Mouse (Mus musculus) naive thymus-derived CD4-positive, alpha-beta T cell, adult 2 months (primary cell): ENCODE measurements around the gene Rab4b.

Experiments used
- DNase-seq: peaks from one replicate; pipeline ENCODE4 v3.0.0-alpha.2; 2011; ENCODE audit warnings: low read depth

Rab4b gene

GRCm38 (mm10) chr7:27159882-27160281 is 18.8 kb downstream of the Rab4b start:
- peak; percentile 92 for DNase-seq

- no peak for DNase-seq
Observed at GRCm38 (mm10) chr7:27159256-27159655, 19.4 kb downstream of the Rab4b start.

DNA sequence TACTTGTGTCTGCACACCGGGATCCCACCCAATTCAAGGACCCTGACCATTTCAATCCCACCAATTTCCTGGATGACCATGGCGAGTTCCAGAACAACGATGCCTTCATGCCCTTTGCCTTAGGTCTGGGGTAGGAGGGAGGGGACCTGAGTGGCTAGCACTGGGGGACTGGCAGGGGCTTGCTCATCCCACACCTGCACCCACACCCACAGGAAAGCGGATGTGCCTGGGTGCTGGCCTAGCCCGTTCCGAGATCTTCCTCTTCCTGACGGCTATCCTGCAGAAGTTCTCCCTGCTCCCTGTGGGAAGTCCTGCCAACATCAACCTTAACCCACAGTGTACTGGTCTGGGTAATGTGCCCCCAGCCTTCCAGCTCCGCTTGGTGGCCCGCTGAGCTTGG is 20.5 kb downstream of the Rab4b start:
- no peak for DNase-seq

DNA sequence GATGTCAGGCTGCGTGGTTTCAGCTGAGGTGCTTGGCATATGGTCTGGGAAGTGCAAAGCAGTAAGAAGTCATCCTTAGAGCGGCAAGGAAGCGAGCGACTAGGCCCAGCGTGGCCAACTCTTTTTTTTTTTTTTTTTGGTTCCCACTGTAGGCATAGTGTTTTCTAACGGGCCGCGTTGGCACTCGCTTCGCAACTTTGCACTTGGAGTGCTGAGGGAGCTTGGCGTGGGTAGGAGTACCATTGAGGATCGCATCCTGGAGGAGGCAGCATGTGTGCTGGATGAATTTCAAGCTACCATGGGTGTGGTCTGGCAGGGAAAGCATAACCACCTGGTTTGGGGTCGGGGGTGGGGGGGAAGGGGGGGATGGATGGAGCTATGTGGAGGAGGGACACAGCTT is 22.7 kb downstream of the Rab4b start:
- no peak for DNase-seq

- no peak for DNase-seq
Observed at GRCm38 (mm10) chr7:27153205-27153764, 25.4 kb downstream of the Rab4b start, which contains the start of gene Cyp2t4. TSS of gene Cyp2t4 (plus strand) at chr7:27153714.

GRCm38 (mm10) chr7:27136410-27136996 is 42.2 kb downstream of the Rab4b start:
- no peak for DNase-seq

DNA sequence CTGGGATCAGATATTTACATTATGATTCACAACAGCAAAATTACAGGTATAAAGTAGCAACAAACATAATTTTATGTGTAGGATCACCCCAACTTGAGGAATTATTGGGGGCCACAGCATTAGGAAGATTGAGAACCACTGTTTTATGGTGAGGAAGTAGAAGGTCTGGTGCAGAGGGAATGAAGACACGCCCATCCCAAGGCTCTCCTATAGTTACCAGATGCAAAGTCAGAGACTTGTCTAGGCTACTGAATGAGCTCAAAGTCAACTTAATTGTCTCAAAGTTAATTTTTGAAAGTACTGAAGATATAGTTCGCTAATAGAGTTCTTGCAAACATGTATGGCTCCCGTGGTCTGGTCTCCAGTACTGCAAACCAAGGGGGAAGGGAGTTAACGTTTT is 44.9 kb downstream of the Rab4b start:
- DNase-seq = no peak

- DNase-seq = no peak
Observed at GRCm38 (mm10) chr7:27133156-27133555, 45.5 kb downstream of the Rab4b start.

DNA sequence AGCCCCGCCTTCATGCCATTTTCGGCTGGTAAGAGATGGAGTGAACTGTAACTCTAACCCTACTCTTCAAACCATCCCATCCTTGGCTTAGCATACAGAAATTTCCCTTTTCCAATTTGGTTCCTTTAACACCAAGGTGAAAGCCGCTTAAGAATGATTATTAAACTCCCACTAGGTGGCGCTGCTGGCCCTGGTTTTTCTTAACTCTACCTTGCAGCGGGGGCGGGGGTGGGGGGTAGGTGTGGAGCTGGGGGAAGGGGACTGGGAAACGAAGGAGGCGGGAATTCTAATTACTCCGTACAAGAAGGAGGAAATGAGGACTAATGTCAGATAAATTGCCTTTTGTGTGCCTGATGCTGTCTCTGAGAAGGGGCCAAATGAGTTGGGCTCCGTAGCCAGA is 46.1 kb downstream of the Rab4b start:
- DNase-seq = peak; percentile 68

- peak; percentile 14 for DNase-seq
Observed at GRCm38 (mm10) chr7:27131387-27131786, 47.3 kb downstream of the Rab4b start.

DNA sequence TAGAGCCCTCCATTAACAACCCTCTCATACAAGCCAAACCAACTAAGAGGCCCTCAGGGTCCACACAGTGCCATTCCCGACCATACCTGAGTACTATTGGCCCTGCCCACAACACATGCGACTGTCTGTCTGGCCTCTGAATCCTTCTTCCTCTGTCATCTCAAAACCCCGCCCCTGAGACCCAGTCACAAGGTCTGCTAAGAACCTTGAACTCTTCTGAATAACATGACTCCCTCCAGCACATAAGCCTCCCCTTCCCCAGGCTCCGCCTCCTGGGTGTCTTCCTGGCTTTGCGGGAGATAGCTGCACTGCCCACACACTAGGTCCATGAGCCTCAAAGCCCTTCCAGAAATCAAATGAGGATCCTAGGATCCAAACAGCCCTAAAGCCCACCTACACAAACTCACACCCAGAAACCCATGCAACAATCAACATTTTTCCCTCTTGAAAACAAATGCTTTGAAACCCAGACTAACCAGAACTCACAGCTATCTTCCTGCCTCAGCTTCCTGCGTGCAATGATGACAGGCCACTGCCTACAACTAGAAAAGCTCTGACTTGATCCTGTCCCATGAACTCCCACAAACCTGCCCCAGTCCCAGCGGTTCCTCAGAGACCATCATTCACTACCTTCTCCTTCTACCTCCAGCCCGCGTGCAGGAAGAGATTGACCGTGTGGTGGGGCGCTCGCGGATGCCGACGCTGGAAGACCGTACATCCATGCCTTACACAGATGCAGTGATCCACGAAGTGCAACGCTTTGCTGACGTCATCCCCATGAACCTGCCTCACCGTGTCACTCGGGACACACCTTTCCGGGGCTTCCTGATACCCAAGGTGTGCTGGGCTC is 48.0 kb downstream of the Rab4b start:
- no peak for DNase-seq

DNA sequence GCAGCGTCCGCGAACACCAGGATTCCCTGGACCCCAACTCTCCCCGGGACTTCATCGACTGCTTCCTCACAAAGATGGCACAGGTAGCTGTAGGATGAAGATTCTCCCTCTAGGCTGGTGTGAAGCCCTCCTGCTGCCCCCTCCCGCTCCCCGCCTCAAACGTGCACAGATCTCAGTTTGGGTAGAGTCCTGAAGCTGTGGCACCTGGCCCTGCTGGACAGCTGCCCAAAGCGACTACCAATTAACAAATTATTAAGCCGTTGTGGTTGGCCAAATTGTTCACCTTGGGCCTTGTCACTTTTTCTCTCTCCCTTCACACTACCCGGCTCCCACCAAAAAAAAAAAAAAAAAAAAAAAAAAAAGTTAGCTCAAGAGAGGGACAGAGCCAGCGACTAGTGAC is 48.9 kb downstream of the Rab4b start:
- no peak for DNase-seq

DNA sequence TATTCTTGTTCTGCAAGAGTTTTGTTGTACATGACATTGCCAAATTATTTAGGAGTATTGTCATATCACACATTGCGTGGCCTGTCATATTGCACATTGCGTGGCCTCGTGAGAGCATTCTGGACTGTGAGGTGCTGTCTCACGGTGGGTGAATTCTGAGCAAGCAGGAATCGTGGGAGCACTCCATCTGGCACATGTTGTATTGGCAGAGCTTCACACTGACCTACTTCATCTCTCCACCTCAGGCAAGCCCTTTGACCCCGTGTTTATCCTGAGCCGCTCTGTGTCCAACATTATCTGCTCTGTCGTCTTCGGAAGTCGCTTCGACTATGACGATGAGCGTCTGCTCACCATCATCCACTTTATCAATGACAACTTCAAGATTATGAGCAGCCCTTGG is 49.8 kb downstream of the Rab4b start:
- no peak for DNase-seq

- peak; percentile 17 for DNase-seq
Observed at GRCm38 (mm10) chr7:27128162-27128561, 50.5 kb downstream of the Rab4b start.

DNA sequence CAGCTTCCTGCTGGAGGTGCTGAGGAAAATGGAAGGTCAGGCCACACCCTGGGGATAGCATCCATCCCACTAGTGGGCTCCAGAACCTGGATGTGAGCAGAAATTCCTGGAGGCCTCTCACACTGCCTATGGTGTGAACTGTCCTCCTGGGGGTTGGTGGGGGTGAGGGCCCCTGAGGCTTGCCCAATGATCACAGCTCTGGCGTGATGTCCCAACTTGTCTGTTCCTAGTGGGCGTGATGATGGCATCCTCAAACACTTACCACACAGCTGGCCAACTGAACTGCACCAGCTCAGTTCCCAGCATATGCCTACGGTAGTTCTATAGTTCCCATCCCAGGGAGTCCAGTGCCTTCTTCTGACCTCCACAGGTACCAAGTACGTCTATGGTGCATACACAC is 53.7 kb downstream of the Rab4b start:
- no peak for DNase-seq

GRCm38 (mm10) chr7:27124305-27124832 is 54.3 kb downstream of the Rab4b start:
- no peak for DNase-seq

DNA sequence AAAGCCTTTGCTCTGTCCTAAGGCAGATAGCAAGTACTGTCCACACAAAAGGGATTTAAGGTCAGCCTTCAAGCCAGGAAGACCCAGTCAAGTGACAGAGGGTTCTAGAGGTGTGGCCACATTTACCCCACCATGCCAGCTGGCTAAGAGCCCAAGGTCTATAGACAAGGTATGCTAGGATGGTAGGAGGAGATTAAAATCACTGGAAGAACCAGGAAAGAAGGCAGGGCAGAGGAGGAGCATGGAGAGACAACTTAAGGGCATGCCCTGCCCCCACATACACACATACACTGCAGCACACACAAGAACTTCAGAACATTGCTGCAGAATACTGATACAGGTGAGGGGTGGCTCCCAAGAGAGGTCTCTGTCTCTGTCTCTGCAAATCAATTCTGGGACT is 59.0 kb downstream of the Rab4b start, which contains the start of gene Cyp2f2:
TSS of gene Cyp2f2 (plus strand) at position 234 of the 400 bp plus-strand sequence.
- no peak for DNase-seq
